Mouse (Mus musculus): ENCODE results near the gene Dop1b.
"Not testable (repeated sequence)": the region's sequence is repeated elsewhere in the genome, so short reads cannot be mapped to it uniquely, and the experiment has no call there.

The Dop1b gene

DNA sequence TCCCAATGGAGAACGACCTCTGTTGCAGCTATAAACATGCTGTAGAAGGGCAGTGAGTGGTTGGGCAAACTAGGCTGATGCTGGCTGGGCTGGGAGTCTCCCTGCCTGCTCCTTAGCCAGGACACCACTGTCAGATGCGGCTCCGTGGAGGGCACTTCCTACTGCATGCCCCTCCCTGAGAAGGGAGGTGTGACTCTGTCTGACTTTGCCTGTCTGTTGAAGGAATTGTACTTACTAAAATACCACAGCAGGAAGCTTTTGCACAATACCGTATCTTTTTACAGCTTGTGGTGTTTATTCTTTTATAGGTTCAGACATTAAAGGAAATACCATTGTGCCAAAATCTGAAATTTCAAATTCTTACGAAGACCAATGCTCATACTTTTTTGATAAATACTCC is 40.1 kb downstream of the Dop1b start:
- no peak for DNase-seq (ENCODE audit: low spot score)

DNA sequence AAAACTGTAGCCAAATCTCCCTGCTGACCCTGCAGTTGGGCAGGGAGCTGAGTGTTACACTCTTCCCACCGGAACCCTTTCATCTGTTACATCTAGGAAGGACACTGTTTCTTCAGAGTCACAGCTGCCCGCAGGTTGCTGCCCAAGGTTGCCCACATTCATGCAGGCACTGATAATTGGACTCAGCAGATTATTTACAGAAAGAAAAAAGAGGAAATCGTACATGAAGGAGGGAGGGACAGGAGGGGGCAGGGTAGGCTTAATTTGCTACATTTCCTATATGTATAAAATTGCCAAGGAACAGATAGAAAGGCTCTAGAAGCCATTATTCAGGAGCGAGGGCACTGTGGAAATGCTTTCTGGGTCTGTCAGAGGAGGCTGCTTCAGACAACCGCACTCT is 44.9 kb downstream of the Dop1b start:
- no peak for DNase-seq (ENCODE audit: low spot score)

- no peak for DNase-seq (ENCODE audit: low spot score)
Observed at GRCm38 (mm10) chr16:93763378-93763777, 51.7 kb downstream of the Dop1b start.

DNA sequence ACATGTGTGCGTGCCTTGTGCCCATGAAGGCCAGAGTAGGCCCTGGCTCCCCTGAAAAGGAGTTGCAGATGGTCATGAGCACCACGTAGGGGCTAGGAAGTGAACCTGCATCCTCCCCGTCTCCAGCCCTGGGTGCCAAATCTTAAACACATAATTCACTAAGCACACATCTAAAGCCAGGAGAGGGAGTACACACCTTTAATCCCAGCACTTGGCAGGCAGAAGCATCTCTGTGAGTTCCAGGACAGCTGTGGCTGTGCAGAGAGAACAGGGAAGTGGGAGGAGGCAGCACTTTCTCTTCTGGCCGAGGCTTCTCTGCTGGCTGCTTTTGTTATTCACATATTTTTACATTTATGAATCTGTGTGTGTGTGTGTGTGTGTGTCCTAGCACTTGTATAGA is 52.9 kb downstream of the Dop1b start:
- no peak for DNase-seq (ENCODE audit: low spot score)

DNA sequence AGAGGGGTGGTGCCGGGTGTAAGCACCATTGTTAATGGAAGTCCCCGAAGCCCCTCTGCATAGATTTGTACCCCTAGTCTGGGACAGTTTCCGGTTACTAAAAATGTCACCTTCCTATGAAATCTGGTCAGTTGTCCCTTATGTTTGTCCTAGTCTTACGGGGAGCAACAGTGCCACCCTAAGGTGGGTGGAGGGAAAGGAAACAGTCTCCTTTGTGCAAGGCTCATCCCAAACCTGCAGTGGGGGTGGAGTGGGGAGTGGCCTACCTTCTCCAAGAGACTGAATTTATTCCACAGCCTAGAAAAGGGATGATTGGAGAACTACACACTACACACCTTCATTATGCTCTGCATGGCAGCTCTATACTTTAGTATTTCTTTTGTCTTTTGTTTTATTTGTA is 55.3 kb downstream of the Dop1b start:
- DNase-seq (ENCODE audit: low spot score), result no peak

DNA sequence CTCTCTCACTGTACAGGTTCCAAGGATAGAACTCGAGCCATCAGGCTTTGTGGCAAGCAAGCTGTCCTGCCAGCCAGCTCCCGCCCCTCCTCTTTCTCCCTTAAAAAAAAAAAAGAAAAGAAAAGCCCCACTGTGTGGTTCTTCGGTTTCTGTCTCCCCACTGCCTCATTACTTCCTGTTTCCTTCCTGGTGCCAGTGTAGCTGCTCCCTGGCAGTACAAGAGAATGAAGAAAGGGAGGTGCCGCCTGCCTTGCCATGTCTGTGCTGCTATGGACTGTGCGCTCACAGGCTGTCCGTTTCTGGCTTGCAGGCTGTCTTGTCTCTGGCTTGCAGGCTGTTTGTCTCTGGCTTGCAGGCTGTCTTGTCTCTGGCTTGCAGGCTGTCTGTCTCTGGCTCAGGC is 55.8 kb downstream of the Dop1b start:
- no peak for DNase-seq (ENCODE audit: low spot score)

DNA sequence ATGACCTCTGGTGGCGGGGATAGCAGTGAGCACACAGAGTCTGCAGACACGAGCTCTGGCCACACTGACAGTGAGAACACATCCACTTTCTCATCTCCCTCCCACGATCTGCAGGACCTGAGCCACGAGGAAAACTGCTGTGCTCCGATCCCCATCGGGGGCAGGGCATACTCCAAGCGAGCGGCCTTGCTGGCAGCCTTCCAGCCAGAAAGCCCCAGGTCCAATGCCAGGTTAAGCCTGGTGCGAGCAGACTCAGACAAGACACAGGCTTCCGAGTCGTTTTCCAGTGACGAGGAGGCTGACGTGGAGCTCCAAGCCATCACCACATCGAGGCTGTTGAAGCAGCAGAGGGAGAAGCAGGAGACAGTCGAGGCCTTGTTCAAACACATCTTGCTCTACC is 57.9 kb downstream of the Dop1b start:
- DNase-seq (ENCODE audit: low spot score), result no peak

DNA sequence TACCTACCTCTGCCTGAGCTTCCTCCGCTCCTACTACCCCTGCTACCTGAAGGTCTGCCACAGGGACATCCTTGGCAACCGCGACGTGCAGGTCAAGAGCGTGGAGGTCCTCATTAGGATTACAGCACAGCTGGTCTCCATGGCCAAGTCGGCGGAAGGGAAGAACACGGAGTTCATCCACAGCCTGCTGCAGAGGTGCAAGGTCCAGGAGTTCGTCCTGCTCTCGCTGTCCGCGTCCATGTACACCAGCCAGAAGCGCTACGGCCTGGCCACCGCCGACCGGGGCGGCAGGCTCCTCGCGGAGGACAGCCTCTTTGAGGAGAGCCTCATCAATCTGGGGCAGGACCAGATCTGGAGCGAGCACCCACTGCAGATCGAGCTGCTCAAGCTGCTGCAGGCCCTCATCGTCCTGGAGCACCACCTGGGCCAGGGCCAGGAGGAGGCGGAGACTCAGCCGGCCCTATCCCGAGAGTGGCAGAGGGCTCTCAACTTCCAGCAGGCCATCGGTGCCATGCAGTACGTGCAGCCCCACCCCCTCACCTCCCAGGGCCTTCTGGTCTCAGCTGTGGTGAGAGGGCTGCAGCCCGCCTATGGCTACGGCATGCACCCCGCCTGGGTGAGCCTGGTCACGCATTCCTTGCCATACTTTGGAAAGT is 58.7 kb downstream of the Dop1b start:
- no peak for DNase-seq (ENCODE audit: low spot score)

- no peak for DNase-seq (ENCODE audit: low spot score)
Observed at GRCm38 (mm10) chr16:93774658-93775057, 63.0 kb downstream of the Dop1b start.

GRCm38 (mm10) chr16:93776468-93776867 is 64.8 kb downstream of the Dop1b start:
- DNase-seq (ENCODE audit: low spot score), result no peak

DNA sequence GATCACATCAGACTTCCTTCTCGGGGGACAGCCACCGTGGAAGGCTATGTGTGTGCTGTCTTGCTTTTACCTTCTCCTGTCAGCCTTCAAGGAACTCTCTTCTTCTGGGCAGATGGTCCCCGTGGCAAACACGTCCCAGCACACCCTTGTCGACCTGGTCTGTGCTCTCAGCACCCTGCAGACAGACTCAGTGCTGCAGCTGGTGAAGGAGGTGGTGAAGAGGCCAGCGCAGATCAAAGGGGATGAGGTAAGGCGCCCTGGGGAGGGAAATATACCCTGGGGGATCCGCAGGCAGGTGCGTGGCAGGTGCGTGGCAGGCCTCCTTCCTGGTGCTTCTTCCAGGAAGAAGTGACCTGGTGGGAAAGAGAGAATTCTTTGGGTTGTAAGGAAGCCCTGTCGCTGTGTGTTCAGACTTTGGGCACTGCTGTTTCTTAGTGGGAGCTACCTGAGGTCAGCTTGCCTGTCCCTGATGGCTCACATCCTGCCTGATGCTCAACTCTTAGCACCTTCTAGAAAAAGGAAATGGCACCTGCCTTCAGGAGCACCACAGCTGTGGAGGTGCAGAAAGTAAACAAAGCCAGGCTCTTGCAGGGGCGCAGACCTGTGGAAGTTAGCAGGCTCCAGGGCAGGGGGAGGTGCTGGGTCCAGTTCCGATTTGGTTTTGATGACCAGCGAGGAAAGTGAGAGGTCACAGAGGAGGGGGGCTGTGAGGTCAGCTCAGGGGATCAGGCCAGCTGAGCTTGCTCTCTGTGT is 65.7 kb downstream of the Dop1b start:
- DNase-seq (ENCODE audit: low spot score), result no peak

DNA sequence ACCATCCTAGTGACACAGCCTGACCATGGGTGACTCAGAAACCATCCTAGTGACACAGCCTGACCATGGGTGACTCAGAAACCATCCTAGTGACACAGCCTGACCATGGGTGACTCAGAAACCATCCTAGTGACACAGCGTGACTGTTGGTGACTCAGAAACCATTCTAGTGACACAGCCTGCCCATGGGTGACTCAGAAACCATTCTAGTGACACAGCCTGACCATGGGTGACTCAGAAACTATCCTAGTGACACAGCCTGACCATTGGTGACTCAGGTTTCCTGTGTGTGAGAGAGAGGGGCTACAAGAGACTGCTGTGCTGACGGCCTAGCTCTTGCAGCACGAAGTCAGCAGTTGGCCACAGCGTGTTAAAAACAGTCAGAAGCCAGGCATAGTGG is 66.7 kb downstream of the Dop1b start:
- DNase-seq (ENCODE audit: low spot score), result not testable (repeated sequence)

GRCm38 (mm10) chr16:93779554-93779953 is 67.8 kb downstream of the Dop1b start:
- DNase-seq (ENCODE audit: low spot score), result no peak

DNA sequence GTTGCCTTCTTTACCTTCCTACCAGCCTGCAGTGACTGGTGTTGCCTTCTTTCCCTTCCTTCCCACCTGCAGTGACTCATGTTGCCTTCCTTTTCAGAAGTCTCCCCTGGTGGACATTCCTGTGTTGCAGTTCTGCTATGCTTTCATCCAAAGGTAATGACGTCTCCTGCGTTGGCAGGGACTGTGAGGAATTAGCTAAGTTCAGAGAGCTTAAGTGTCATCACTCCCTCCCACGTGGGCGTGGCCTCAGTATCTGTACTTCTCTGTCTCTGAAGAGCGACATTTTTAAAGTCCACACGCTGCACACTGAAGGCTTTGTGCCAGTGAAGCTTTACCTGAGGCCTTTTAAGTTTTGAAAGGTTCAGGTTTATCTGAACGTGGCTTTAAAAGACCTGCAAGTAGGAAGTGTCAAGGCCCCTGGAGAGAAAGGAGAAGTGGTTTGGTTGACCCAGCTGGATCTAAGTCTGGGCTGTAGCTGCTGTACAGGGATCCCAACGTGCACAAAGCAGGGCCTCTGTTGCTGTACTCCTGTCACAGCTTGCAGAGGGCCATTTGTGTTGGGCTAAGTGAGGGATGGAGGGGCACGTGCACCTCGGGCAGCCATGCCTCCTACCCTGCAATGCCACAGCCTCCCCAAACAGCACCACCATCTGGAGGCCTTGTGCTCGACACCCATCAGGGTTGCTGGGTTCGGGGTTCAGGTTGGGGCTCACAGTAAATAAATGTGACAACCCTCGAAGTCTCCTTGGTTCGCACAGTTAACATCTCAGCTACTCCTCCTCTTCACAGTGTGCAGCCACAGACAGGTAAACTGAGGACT is 69.2 kb downstream of the Dop1b start:
- peak; percentile 45 for DNase-seq (ENCODE audit: low spot score)

DNA sequence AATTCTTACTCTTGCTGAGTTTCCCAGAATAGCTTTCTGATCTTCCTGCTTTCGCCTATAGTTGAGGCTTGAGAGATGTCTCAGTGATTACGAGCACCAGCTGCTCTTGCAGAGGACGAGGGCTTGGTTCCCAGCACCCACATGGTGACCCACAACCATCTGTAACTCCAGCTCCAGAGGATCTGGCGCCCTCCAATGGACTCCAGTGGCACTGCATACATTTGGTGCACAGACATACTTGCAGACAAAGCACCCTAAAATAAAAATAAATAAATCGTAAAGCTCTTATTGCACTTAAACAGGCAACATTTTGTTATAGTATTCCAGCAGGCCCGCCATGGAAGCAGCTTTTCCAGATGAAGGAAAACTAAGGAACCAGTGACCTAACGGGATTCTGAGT is 72.5 kb downstream of the Dop1b start:
- DNase-seq (ENCODE audit: low spot score), result no peak

DNA sequence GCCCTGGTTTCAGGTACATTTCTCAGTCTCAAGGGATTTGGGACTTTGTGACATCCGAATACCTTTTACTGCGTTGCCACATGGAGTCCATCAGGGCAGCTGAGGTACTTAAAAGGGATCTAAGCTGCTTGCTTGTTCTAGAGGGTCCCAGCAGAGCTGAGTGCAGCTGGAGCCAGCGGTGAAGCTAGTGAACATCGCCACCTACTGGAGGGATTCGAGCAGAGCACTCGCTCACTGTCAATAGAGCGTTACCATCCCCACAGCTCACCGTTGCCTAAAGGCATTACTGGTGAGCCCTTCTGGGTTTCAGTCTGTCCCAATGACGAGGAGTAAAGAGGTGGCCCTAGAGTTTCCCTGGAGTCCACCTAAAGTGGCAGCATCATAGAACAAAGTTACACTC is 74.1 kb downstream of the Dop1b start:
- DNase-seq (ENCODE audit: low spot score), result no peak

DNA sequence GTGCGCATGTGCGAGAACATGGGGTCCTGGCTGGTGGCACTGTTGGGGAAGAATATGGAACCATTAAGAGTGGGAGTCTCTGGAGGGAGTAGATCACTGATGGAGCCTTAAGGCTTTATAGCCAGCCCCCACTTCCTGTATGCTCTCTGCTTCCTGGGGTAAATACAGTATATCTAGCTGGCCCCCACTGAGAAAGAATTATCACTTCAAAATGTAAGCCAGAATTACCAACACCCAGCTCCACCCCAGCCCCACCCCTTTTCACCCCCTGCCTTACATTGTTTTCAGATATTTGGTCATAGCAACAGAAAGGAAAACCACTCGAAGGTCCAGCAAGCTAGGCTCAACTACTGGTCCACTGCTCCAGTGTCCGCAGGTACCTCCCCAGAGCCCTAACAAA is 76.7 kb downstream of the Dop1b start:
- DNase-seq (ENCODE audit: low spot score), result no peak

GRCm38 (mm10) chr16:93788881-93789280 is 77.2 kb downstream of the Dop1b start:
- DNase-seq (ENCODE audit: low spot score), result no peak

- DNase-seq (ENCODE audit: low spot score), result no peak
Observed at GRCm38 (mm10) chr16:93789971-93790755, 78.5 kb downstream of the Dop1b start.

DNA sequence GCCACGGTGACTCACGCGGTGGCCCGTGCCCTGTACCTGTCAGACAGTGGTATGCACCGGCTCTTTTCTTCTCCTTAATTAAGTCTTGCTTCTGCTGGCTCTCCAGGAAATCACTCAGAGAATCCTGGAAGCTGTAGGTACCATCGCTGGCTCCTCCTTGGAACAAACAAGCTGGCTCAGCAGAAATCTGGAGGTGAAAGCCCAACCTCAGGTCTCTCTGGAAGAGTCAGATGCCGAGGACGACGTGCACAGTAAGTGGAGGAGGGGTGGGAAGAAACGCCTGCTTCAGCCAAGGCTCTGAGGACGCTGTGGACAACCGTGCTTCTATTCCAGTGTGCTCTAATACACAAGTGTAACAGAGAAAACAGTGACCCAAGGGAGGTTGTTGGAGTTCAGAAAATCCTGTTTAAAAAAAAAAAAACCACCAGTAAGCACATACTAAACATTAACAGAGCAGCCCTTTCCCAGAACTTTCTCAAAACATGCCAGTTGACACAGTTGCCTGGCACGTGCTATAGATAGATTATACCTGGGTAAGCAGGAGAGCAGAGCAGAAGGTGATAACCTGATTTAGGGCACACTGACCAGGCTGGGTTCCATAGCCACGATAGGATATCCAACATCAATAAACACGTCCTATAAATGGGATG is 81.4 kb downstream of the Dop1b start:
- DNase-seq (ENCODE audit: low spot score), result no peak

GRCm38 (mm10) chr16:93794845-93795244 is 83.1 kb downstream of the Dop1b start:
- no peak for DNase-seq (ENCODE audit: low spot score)

DNA sequence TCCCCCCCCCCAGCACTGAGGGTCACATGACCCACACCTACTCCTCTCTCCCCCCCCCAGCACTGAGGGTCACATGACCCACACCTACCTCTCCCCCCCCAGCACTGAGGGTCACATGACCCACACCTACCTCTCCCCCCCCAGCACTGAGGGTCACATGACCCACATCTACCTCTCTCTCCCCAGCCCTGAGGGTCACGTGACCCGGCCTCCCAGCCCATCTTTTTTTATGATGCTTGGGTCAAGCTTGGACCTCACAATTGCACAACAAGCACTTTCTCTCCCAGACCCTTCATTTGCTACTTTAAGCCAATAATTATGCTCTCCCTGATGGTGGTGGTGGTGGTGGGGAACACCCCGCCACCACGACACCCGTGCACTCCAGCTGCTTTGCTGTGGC is 83.7 kb downstream of the Dop1b start:
- DNase-seq (ENCODE audit: low spot score), result no peak

Measured in left cerebral cortex, adult 11 months (tissue).